Comparison of ENCODE assay signal across 28 mouse cellular contexts in the genomic region with DNA sequence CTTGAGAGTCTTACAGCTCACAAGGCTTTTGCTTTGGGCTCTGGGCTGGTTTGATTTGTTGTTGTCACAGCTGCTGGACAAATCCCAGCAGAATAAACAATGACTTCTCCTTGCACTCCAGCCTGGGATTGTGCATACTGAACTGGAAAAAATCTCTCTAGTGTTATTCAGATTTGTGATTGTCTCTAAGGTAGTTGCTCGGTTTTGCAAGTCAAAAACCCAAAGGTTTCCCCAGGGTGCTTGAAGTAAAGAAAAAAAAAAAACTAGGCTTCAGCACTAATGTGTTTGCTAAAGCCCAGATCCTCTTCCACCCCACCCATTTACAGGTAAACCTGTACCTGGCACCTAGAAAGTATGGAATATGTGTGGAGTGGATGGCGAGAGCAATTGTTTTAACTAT.
DNase-seq lines count a peak whose midpoint lies in the region; ATAC-seq and TF ChIP-seq lines count a peak whose summit lies in the region.
"Had no signal": no experiment of that assay in that cellular context is flagged by ENCODE, and none has a peak within 500 bp of the region (broad histone marks: within the 10 kb centered on the region; RNA-seq: fewer than 3 reads in every experiment).

No protein-coding gene starts in this region.

- TF ChIP-seq POLR2A in lung, adult 2 months (IDR thresholded peaks at IDR 0.05; ENCODE audit: borderline replicate concordance, extremely low read depth, low read depth, low read length) = no peak

- no peak overlapping the region for H3K27ac ChIP-seq in lung, embryonic 14.5 days (ENCODE audit: low read depth)
- H3K27ac ChIP-seq: embryonic facial prominence, embryonic 12.5 days; forebrain, embryonic 12.5 days; forebrain, embryonic 15.5 days; heart, embryonic 13.5 days; hindbrain, embryonic 14.5 days; hindbrain, postnatal 0 days had no signal

- H3K4me1 ChIP-seq in lung, embryonic 14.5 days (ENCODE audit: insufficient read depth) = no peaks in the 10 kb centered on the region
- no peaks in the 10 kb centered on the region for H3K4me1 ChIP-seq in lung, adult 2 months (ENCODE audit: control insufficient read depth, insufficient read depth, low read length)
- H3K4me1 ChIP-seq: embryonic facial prominence, embryonic 12.5 days; forebrain, embryonic 12.5 days; forebrain, embryonic 15.5 days; heart, embryonic 13.5 days had no signal

- TF ChIP-seq CTCF in lung, embryonic 14.5 days (IDR thresholded peaks at IDR 0.05; ENCODE audit: low read depth) = no peak
- no peak for TF ChIP-seq CTCF in lung, adult 2 months (IDR thresholded peaks at IDR 0.05; ENCODE audit: insufficient read depth, low read length)

- no peak overlapping the region for H3K4me2 ChIP-seq in lung, embryonic 14.5 days
- H3K4me2 ChIP-seq: embryonic facial prominence, embryonic 12.5 days; forebrain, embryonic 12.5 days; forebrain, embryonic 15.5 days; heart, embryonic 13.5 days; hindbrain, embryonic 14.5 days had no signal

- DNase-seq in lung, embryonic 14.5 days = peak; percentile 28
- no peak for DNase-seq in lung, adult 2 months
- peak; percentile 88 for DNase-seq in R1 (ENCODE audit: low read depth, low spot score)
- DNase-seq in brain, adult 2 months (ENCODE audit: low read depth, low spot score) = peak; percentile 21
- DNase-seq in c-Kit-positive CD71-positive TER-119-positive erythroid progenitor cells, embryonic 14.5 days (ENCODE audit: low spot score) = no peak
- DNase-seq: adrenal gland, postnatal 14 days; cerebellum, adult 18-20 months; cerebellum, adult 9-10 months; cerebellum, postnatal 14 days; gastrocnemius, postnatal 14 days; heart, adult 11 months; heart, postnatal 14 days; heart, postnatal 4 days; kidney, adult 18-20 months had no signal

- H3K9ac ChIP-seq in lung, embryonic 14.5 days = no peak overlapping the region
- H3K9ac ChIP-seq: embryonic facial prominence, embryonic 12.5 days; forebrain, embryonic 12.5 days; forebrain, embryonic 15.5 days; heart, embryonic 13.5 days; hindbrain, embryonic 14.5 days had no signal

- no peaks in the 10 kb centered on the region for H3K36me3 ChIP-seq in lung, embryonic 14.5 days (ENCODE audit: insufficient read depth)
- H3K36me3 ChIP-seq: embryonic facial prominence, embryonic 12.5 days; forebrain, embryonic 12.5 days; forebrain, embryonic 15.5 days; G1E; heart, embryonic 13.5 days had no signal

- 57% methylated on average over 2 of the region's 2 CpGs for WGBS in lung, embryonic 14.5 days
- 59% methylated on average over 2 of the region's 2 CpGs for WGBS in lung, adult 2 months

- no peak overlapping the region for H3K4me3 ChIP-seq in lung, embryonic 14.5 days (ENCODE audit: low read depth, low read length)
- H3K4me3 ChIP-seq in lung, adult 2 months (replicated peaks; ENCODE audit: extremely low read depth, low read depth, low read length) = no peak overlapping the region
- H3K4me3 ChIP-seq: embryonic facial prominence, embryonic 12.5 days; erythroblast, embryonic 14.5 days; forebrain, embryonic 12.5 days; forebrain, embryonic 15.5 days; heart, embryonic 13.5 days had no signal

- no peak for ATAC-seq in lung, embryonic 14.5 days (ENCODE audit: insufficient read depth)
- no peak for ATAC-seq in megakaryocyte, adult 5-6 weeks (ENCODE audit: poor library complexity, severe bottlenecking)
- ATAC-seq: activated CD4-positive, CD25-positive, alpha-beta regulatory T cell, adult 4 months; CD4-positive, CD25-positive, alpha-beta regulatory T cell, adult 4 months; forebrain, embryonic 15.5 days; hindbrain, postnatal 0 days; inflammation-experienced regulatory T-cells, adult 6 months; intestine, embryonic 16.5 days; Patski had no signal

- H3K9me3 ChIP-seq in lung, embryonic 14.5 days (ENCODE audit: low read depth, low read length) = no peaks in the 10 kb centered on the region
- H3K9me3 ChIP-seq: embryonic facial prominence, embryonic 12.5 days; forebrain, embryonic 12.5 days; forebrain, embryonic 15.5 days; G1E; heart, embryonic 13.5 days had no signal

- no peaks in the 10 kb centered on the region for H3K27me3 ChIP-seq in lung, embryonic 14.5 days (ENCODE audit: insufficient read depth, low read length)
- H3K27me3 ChIP-seq: embryonic facial prominence, embryonic 12.5 days; forebrain, embryonic 12.5 days; forebrain, embryonic 15.5 days; heart, embryonic 13.5 days; Patski had no signal

Comparison
In these comparisons a context has a peak if more than half of its experiments do, and no peak if none do; other contexts are left out.
1. DNase-seq: peak in lung, embryonic 14.5 days (single experiment), R1 (single experiment) and brain, adult 2 months (single experiment); none in lung, adult 2 months (single experiment) and c-Kit-positive CD71-positive TER-119-positive erythroid progenitor cells, embryonic 14.5 days (single experiment).